Mouse (Mus musculus): ENCODE data around the gene Eif3l.
A peak's percentile ranks its signal among the peaks of the same experiment; 100 is the strongest.

Gene Eif3l

GRCm38 (mm10) chr15:79050160-79050845 lies 24.7 kb upstream of the Eif3l start:
- no peak for DNase-seq (ENCODE audit: extremely low read depth, insufficient read length, low spot score)

- DNase-seq (ENCODE audit: extremely low read depth, insufficient read length, low spot score), result no peak
Measured at GRCm38 (mm10) chr15:79050964-79051363, 24.0 kb upstream of the Eif3l start.

GRCm38 (mm10) chr15:79051461-79052360 lies 23.3 kb upstream of the Eif3l start:
- DNase-seq (ENCODE audit: extremely low read depth, insufficient read length, low spot score), result peak; percentile 69

- no peak for DNase-seq (ENCODE audit: extremely low read depth, insufficient read length, low spot score)
Measured at GRCm38 (mm10) chr15:79052366-79052765, 22.6 kb upstream of the Eif3l start.

- no peak for DNase-seq (ENCODE audit: extremely low read depth, insufficient read length, low spot score)
Measured at GRCm38 (mm10) chr15:79056601-79057000, 18.4 kb upstream of the Eif3l start.

GRCm38 (mm10) chr15:79057850-79058249 lies 17.1 kb upstream of the Eif3l start:
- no peak for DNase-seq (ENCODE audit: extremely low read depth, insufficient read length, low spot score)

- no peak for DNase-seq (ENCODE audit: extremely low read depth, insufficient read length, low spot score)
Measured at GRCm38 (mm10) chr15:79060887-79061565, 14.0 kb upstream of the Eif3l start.

GRCm38 (mm10) chr15:79062376-79063159 lies 12.4 kb upstream of the Eif3l start, which contains the start of gene Ankrd54:
TSS of gene Ankrd54 (minus strand) at chr15:79062893.
- DNase-seq (ENCODE audit: extremely low read depth, insufficient read length, low spot score), result peak; percentile 98

- no peak for DNase-seq (ENCODE audit: extremely low read depth, insufficient read length, low spot score)
Measured at GRCm38 (mm10) chr15:79063160-79063740, 11.7 kb upstream of the Eif3l start.

- DNase-seq (ENCODE audit: extremely low read depth, insufficient read length, low spot score), result peak; percentile 43
Measured at GRCm38 (mm10) chr15:79065086-79065770, 9.8 kb upstream of the Eif3l start.

GRCm38 (mm10) chr15:79066276-79066675 lies 8.7 kb upstream of the Eif3l start:
- DNase-seq (ENCODE audit: extremely low read depth, insufficient read length, low spot score), result no peak

GRCm38 (mm10) chr15:79067631-79068030 lies 7.3 kb upstream of the Eif3l start:
- no peak for DNase-seq (ENCODE audit: extremely low read depth, insufficient read length, low spot score)

GRCm38 (mm10) chr15:79068416-79068815 lies 6.6 kb upstream of the Eif3l start:
- DNase-seq (ENCODE audit: extremely low read depth, insufficient read length, low spot score), result no peak

- peak; percentile 33 for DNase-seq (ENCODE audit: extremely low read depth, insufficient read length, low spot score)
Measured at GRCm38 (mm10) chr15:79071117-79072039, 3.6 kb upstream of the Eif3l start.

- DNase-seq (ENCODE audit: extremely low read depth, insufficient read length, low spot score), result no peak
Measured at GRCm38 (mm10) chr15:79073752-79074151, 1.2 kb upstream of the Eif3l start.

- DNase-seq (ENCODE audit: extremely low read depth, insufficient read length, low spot score), result no peak
Measured at GRCm38 (mm10) chr15:79074446-79074845, 533 bp upstream of the Eif3l start.

GRCm38 (mm10) chr15:79075658-79076365 lies 833 bp downstream of the Eif3l start:
- DNase-seq (ENCODE audit: extremely low read depth, insufficient read length, low spot score), result no peak

GRCm38 (mm10) chr15:79079567-79079966 lies 4.6 kb downstream of the Eif3l start:
- no peak for DNase-seq (ENCODE audit: extremely low read depth, insufficient read length, low spot score)

All from 3134 (cell line).